Mouse (Mus musculus): Measurements from ENCODE around the gene Tm4sf19. TPM values are rescaled to one million over a fixed set of nuclear protein-coding genes. Genes with fewer than 3 reads are reported as not detected.
"Not testable (repeated sequence)": the region's sequence is repeated elsewhere in the genome, so short reads cannot be mapped to it uniquely, and the experiment has no call there.

Gene Tm4sf19
- total and polyA plus RNA-seq, 2 experiments from 2014 or later = not detected

GRCm38 (mm10) chr16:32434066-32434465 lies 33.8 kb downstream of the Tm4sf19 start:
- no peak for TF ChIP-seq CTCF (IDR thresholded peaks at IDR 0.05; ENCODE audit: low read depth)
- no peak overlapping the region for H3K4me3 ChIP-seq (ENCODE audit: low read length)
- H3K9ac ChIP-seq (replicated peaks; ENCODE audit: low read length) = no peak overlapping the region
- WGBS = 61% methylated on average over 6 of the region's 6 CpGs
- H3K9me3 ChIP-seq (ENCODE audit: low read length) = no peaks in the 10 kb centered on the region
- ATAC-seq (no peak), DNase-seq (ENCODE audit: low spot score) (no peak)
- H3K36me3 ChIP-seq (ENCODE audit: insufficient read depth, low read length) = no peaks in the 10 kb centered on the region
- no peak overlapping the region for H3K4me2 ChIP-seq (ENCODE audit: low read depth, low read length)
- no peak overlapping the region for H3K27ac ChIP-seq
- no peaks in the 10 kb centered on the region for H3K27me3 ChIP-seq (ENCODE audit: insufficient read depth, low read length)
- peaks cover 9% of the 10 kb centered on the region for H3K4me1 ChIP-seq (ENCODE audit: insufficient read depth, low read length)

- TF ChIP-seq CTCF (IDR thresholded peaks at IDR 0.05; ENCODE audit: low read depth) = no peak
- no peaks in the 10 kb centered on the region for H3K36me3 ChIP-seq (ENCODE audit: insufficient read depth, low read length)
- H3K4me1 ChIP-seq (ENCODE audit: insufficient read depth, low read length) = peaks cover 9% of the 10 kb centered on the region
- H3K27ac ChIP-seq = no peak overlapping the region
- H3K9ac ChIP-seq (replicated peaks; ENCODE audit: low read length) = no peak overlapping the region
- no peak overlapping the region for H3K4me3 ChIP-seq (ENCODE audit: low read length)
- DNase-seq (ENCODE audit: low spot score) (no peak), ATAC-seq (no peak)
- no peaks in the 10 kb centered on the region for H3K27me3 ChIP-seq (ENCODE audit: insufficient read depth, low read length)
- no peaks in the 10 kb centered on the region for H3K9me3 ChIP-seq (ENCODE audit: low read length)
- H3K4me2 ChIP-seq (ENCODE audit: low read depth, low read length) = no peak overlapping the region
Measured at GRCm38 (mm10) chr16:32434691-32435090, 34.4 kb downstream of the Tm4sf19 start.

GRCm38 (mm10) chr16:32436657-32437056 lies 36.4 kb downstream of the Tm4sf19 start:
- H3K4me3 ChIP-seq (ENCODE audit: low read length) = no peak overlapping the region
- peaks cover 6% of the 10 kb centered on the region for H3K4me1 ChIP-seq (ENCODE audit: insufficient read depth, low read length)
- ATAC-seq = no peak
- H3K27ac ChIP-seq = no peak overlapping the region
- no peak overlapping the region for H3K9ac ChIP-seq (replicated peaks; ENCODE audit: low read length)
- H3K9me3 ChIP-seq (ENCODE audit: low read length) = no peaks in the 10 kb centered on the region
- WGBS = 80% methylated on average over 1 of the region's 1 CpGs
- H3K27me3 ChIP-seq (ENCODE audit: insufficient read depth, low read length) = no peaks in the 10 kb centered on the region
- H3K36me3 ChIP-seq (ENCODE audit: insufficient read depth, low read length) = no peaks in the 10 kb centered on the region
- TF ChIP-seq CTCF (IDR thresholded peaks at IDR 0.05; ENCODE audit: low read depth) = no peak
- no peak for DNase-seq (ENCODE audit: low spot score)
- no peak overlapping the region for H3K4me2 ChIP-seq (ENCODE audit: low read depth, low read length)

- ATAC-seq (no peak), DNase-seq (ENCODE audit: low spot score) (no peak)
- H3K27me3 ChIP-seq (ENCODE audit: insufficient read depth, low read length) = no peaks in the 10 kb centered on the region
- H3K9me3 ChIP-seq (ENCODE audit: low read length) = no peaks in the 10 kb centered on the region
- no peak overlapping the region for H3K9ac ChIP-seq (replicated peaks; ENCODE audit: low read length)
- TF ChIP-seq CTCF (IDR thresholded peaks at IDR 0.05; ENCODE audit: low read depth) = no peak
- H3K4me3 ChIP-seq (ENCODE audit: low read length) = no peak overlapping the region
- no peaks in the 10 kb centered on the region for H3K4me1 ChIP-seq (ENCODE audit: insufficient read depth, low read length)
- H3K27ac ChIP-seq = no peak overlapping the region
- 98% methylated on average over 1 of the region's 1 CpGs for WGBS
- no peaks in the 10 kb centered on the region for H3K36me3 ChIP-seq (ENCODE audit: insufficient read depth, low read length)
- H3K4me2 ChIP-seq (ENCODE audit: low read depth, low read length) = no peak overlapping the region
Measured at GRCm38 (mm10) chr16:32437266-32437665, 37.0 kb downstream of the Tm4sf19 start.

- 93% methylated on average over 3 of the region's 3 CpGs for WGBS
- H3K4me2 ChIP-seq (ENCODE audit: low read depth, low read length) = no peak overlapping the region
- H3K27me3 ChIP-seq (ENCODE audit: insufficient read depth, low read length) = no peaks in the 10 kb centered on the region
- H3K4me1 ChIP-seq (ENCODE audit: insufficient read depth, low read length) = no peaks in the 10 kb centered on the region
- no peaks in the 10 kb centered on the region for H3K36me3 ChIP-seq (ENCODE audit: insufficient read depth, low read length)
- DNase-seq (ENCODE audit: low spot score) (no peak), ATAC-seq (no peak)
- H3K9ac ChIP-seq (replicated peaks; ENCODE audit: low read length) = no peak overlapping the region
- no peak for TF ChIP-seq CTCF (IDR thresholded peaks at IDR 0.05; ENCODE audit: low read depth)
- H3K4me3 ChIP-seq (ENCODE audit: low read length) = no peak overlapping the region
- no peak overlapping the region for H3K27ac ChIP-seq
- H3K9me3 ChIP-seq (ENCODE audit: low read length) = no peaks in the 10 kb centered on the region
Measured at GRCm38 (mm10) chr16:32441432-32441831, 41.1 kb downstream of the Tm4sf19 start.

GRCm38 (mm10) chr16:32444615-32445014 lies 44.3 kb downstream of the Tm4sf19 start:
- not testable (repeated sequence) for H3K4me1 ChIP-seq (ENCODE audit: insufficient read depth, low read length); ATAC-seq; DNase-seq (ENCODE audit: low spot score); H3K9ac ChIP-seq (replicated peaks; ENCODE audit: low read length); H3K36me3 ChIP-seq (ENCODE audit: insufficient read depth, low read length); H3K27ac ChIP-seq; H3K4me2 ChIP-seq (ENCODE audit: low read depth, low read length); H3K27me3 ChIP-seq (ENCODE audit: insufficient read depth, low read length); H3K4me3 ChIP-seq (ENCODE audit: low read length); H3K9me3 ChIP-seq (ENCODE audit: low read length)
- 94% methylated on average over 3 of the region's 3 CpGs for WGBS

GRCm38 (mm10) chr16:32445558-32445957 lies 45.3 kb downstream of the Tm4sf19 start:
- 96% methylated on average over 1 of the region's 1 CpGs for WGBS
- no peak for TF ChIP-seq CTCF (IDR thresholded peaks at IDR 0.05; ENCODE audit: low read depth)
- Histone ChIP-seq H3K9ac (replicated peaks; ENCODE audit: low read length) (no peak overlapping the region), H3K27me3 (ENCODE audit: insufficient read depth, low read length) (no peaks in the 10 kb centered on the region), H3K9me3 (ENCODE audit: low read length) (no peaks in the 10 kb centered on the region), H3K4me3 (ENCODE audit: low read length) (no peak overlapping the region), H3K4me2 (ENCODE audit: low read depth, low read length) (no peak overlapping the region), H3K27ac (no peak overlapping the region), H3K36me3 (ENCODE audit: insufficient read depth, low read length) (no peaks in the 10 kb centered on the region), H3K4me1 (ENCODE audit: insufficient read depth, low read length) (no peaks in the 10 kb centered on the region)
- DNase-seq (ENCODE audit: low spot score) (no peak), ATAC-seq (no peak)

All from hindbrain, postnatal 0 days (tissue).